Mouse (Mus musculus) monocyte, adult 2 months (primary cell): ENCODE data around the gene Rab17.

Experiments used
- DNase-seq, 2 experiments: peaks; one replicate each; pipeline ENCODE4 v3.0.0; 2022; ENCODE audit warnings: low spot score in 2 of 2, low read depth in 1 of 2

The Rab17 gene

DNA sequence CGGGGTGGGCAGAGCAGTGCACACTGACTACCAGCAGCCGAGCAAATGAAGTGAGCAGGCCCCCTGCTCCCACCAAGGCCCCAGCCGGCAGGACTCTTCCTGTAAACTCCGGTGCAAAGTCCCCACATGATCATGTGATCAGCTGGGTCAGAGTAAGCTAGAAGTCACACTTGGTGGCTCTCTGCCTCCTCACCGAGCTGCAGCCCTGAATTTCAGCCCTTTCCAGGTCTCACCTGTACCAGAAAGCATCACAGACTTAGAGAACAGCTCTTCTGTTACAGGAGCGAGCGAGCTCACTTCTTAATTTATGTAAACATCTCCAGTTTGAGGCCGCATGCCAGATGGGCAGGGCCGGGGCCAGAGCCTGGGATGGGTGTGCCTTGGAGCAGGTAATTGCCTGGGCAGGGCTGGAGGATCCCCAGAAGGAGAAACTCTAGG is at the start of gene Rab17:
TSS of gene Rab17 (minus strand) at position 315 of the 438 bp plus-strand sequence.
- no peak for DNase-seq

DNA sequence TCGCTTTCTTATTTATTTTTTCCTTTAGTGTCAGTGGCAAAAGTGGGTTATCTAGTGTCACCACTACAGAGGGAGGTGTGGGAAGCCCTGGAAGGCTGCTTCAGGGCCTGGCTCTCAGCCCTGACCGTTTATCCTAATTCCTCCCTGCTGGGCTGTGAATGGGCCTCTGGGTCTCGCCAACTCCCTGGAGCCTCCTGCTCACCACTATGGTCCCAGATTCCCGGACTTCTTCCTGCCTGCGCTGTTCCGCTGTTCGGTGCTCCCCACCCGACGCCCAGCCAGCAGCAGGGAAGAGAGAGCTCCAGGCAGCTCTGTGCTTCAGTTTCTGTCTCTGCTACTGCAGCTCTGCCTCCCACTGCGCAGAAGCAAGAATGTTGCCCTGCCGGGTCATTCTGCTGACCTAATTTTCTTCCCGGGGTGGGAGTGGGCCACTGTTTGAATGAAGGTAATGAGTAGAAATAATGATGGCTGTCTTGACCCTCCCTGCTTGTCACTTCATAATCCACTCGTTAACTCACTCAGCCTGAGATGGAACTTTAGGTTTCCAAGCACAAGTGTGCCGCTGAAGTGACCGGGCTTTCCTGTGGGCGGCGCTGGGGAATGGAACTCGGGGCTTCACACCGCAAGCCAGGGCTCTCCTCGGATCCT is 47.8 kb upstream of the Rab17 start:
- DNase-seq = no peak

DNA sequence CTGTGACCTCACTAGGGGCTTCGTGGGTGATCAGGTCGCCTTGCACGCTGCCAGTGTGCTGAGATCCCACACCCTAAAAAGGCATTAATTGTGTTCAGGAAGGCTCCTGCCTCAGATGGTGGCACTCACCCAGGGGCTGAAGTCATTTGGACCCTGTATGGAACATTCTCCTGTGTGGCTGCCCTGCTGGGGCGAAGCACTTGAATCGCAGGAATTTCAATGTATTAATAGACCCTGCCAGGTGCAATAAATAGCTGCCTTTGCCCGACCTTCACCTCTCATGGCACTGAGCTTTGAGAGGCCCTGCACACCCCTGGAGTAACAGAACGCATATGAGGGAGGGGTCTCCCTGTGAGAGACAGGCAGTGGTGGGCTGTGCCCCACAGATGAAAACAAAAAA is 46.1 kb upstream of the Rab17 start:
- no peak for DNase-seq

- DNase-seq = no peak
These were observed 44.3 kb upstream of the Rab17 start for GRCm38 (mm10) chr1:91013803-91014202.

GRCm38 (mm10) chr1:91011336-91011735 is 41.9 kb upstream of the Rab17 start:
- no peak for DNase-seq

DNA sequence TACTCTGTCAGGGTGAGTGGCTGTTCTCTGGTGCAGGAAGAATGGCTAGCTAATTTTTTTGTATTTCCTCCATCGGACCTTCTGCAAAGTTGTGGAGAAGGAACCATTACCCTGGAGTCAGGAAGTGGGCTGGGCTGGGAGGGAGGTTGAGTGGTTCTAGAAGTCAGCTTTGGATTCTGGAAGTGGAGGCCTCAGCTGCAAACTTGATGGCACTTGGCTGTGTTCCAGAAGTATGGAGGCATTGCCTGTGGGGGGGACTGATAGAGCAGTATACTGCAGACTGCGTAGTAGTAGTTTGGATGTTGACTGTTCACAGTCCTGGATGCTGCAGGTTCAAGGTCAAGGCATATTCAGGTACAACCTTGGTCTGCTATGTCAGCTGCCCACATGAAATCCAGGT is 41.3 kb upstream of the Rab17 start:
- no peak for DNase-seq

GRCm38 (mm10) chr1:91010216-91010615 is 40.8 kb upstream of the Rab17 start:
- no peak for DNase-seq

DNA sequence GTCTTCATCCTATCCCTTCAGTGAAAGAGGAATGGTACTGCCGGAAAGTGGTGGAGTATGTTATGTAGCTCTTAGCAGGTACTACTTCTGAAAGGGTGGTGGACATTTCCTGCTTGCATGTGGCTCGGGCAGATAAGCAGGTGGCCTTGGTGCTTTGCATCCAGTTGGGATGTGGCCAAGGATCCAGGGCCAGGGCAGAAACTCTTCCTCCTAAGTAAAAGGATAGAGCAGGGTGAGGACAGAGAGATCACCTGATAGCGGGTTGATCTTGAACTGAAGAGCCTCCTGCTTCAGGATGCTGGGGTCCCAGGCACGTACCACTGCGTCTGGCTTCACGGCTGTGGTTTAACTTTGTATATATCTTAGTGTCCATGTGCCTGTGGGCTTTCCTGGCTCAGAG is 39.8 kb upstream of the Rab17 start:
- no peak for DNase-seq

- DNase-seq = no peak
These were observed 39.3 kb upstream of the Rab17 start for GRCm38 (mm10) chr1:91008746-91009145.

- no peak for DNase-seq
These were observed 38.8 kb upstream of the Rab17 start for GRCm38 (mm10) chr1:91008147-91008682.

DNA sequence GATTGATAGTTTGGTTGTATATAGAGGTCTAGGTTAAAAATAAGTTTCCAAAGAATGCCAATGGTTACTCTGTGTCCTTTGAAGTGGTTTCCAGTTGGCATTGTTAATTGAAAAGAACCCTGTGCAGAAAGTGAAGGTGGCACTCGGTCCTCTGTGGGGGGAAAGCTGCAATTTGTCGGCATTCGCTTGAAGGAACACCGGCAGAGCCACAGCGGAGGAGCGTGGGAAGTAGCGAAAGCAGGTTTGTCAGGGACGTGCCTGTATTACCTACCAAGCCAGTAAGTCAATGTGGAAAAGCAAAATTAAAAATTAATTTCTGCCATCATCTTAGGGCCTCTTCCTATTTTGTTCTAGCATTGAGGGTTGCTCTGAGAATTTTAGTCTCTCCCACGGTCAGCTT is 37.2 kb upstream of the Rab17 start:
- no peak for DNase-seq

DNA sequence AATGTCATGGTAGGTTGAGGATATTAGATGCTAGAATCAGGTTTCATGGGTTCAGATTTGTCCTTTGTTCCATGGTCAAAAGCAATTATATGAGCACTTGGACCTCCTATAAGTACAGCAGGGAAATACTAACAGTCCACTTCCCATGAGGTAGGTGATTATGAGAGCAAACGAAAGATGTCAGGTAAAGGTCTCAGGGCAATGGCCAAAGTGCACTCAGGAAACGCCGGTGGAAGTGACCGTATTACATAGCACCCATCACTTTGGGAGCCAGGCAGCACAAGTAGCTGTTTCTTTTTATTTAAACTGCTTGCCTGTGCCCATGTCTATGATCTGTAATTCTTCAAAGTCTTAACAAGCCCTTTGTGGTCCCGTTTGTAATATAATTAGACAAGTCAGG is 36.6 kb upstream of the Rab17 start:
- DNase-seq = no peak

GRCm38 (mm10) chr1:91003522-91004253 is 34.2 kb upstream of the Rab17 start:
- DNase-seq = no peak

DNA sequence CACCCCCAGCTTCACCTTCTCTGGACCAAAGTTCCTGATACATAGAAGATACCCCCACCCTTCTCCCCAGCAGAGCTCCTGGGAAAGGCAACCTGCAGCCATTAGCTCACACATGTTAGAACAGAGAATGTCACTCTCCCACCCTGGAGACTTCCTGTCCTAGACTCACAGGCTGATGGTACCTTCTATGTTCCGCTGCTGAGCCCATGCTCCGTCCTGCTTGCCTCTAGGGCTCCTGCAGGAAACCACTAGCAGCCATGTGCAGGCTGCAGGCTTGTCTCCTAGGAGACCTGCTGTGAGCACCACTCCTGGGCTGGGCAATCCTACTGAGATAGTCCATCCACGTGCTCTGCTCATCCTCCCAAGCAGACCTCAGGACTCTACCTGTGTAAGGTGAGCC is 33.2 kb upstream of the Rab17 start:
- DNase-seq = no peak

DNA sequence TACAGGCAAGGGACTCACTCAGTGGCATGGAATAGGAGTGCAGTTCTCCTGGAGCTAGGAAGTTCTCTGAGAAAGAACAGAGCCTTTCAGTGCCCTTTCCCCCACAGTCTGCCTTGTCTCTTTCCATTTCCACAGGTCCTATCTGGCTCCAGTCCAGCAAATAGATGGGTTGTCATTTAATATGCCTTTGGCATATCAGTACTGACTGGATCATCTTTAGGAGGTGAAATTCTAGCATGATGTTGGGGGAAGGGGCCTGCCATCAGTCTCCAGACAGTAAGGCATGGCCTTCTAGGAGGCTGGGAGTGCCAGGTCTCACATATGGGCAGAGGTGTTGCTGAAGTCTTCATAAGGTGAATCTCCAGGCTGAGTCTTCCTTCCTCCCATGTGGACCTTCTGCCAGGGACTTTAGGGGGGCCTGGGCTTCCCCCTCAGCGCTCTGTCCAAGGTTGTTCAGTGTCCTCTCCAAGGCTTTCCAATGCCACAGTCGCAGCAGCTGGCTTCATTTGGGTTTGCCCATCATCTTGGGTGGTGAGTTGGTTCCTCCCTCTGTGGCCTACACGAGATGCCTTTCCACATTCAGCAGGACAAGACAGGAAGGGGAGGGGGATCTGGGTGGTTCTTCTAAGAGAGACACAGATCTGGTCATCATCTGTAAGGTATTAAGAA is 32.5 kb upstream of the Rab17 start:
- DNase-seq = no peak

GRCm38 (mm10) chr1:91001101-91001500 is 31.6 kb upstream of the Rab17 start:
- DNase-seq = no peak

- DNase-seq = no peak
These were observed 30.6 kb upstream of the Rab17 start for GRCm38 (mm10) chr1:90999911-91000601.

- no peak for DNase-seq
These were observed 29.6 kb upstream of the Rab17 start for GRCm38 (mm10) chr1:90998891-90999611.

DNA sequence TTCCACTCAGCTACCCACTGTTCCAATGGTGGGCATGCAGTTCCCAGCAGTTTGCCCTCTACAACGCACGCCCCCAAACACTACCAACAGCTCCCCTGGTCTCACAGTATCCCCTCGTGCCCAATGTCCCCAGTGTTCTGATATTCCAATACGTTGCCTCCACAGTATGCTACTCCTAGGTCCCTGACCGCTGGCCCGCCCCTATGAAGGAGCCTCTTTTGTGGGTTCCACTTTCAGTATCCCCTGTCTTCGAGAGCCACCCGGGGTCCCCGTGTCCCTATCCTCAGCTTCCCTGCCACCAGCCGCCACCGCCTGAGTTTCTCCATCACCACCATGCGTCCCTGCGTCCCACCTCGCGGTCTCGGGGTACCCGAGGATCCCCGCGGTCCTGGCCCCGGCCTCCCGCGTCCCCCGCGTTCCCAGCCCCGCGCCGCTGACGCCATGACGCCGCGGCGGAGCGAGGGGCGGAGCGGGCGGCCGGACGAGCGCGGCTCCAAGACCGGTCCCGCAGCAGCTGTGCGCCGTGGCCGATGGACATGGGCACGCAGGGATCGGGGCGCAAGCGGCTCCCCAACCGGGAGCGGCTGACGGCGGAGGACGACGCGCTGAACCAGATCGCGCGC is 28.9 kb upstream of the Rab17 start, which contains the start of gene Lrrfip1:
TSS of gene Lrrfip1 (plus strand) at position 470 of the 623 bp plus-strand sequence.
- DNase-seq = peak in 1 of 2 experiments; percentile 39

DNA sequence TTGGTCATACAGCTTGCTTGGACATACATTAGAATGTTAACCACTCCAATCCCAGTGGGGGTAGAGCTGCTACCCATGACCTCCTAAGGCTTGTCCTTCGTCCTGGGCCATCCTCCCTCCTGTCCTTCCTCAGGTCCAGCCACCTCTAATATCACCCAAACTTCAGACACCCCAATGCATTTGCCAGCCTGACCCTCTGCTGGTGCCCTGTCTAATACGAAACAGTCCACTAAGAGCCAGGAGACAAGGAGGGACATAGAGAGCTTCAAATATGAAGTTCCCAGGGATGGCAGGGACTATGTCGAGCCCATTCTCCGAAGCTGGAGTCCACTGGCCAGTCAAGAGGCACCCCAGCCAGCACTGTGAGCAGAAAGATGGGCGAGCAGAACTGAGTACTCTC is 28.2 kb upstream of the Rab17 start:
- DNase-seq = no peak
